Mouse (Mus musculus) left cerebral cortex, postnatal 25 days (tissue): Measurements from ENCODE around the gene Rdh1. TPM values are rescaled to one million over a fixed set of nuclear protein-coding genes. Genes with fewer than 3 reads are reported as not detected.
"Not testable (repeated sequence)": the region's sequence is repeated elsewhere in the genome, so short reads cannot be mapped to it uniquely, and the experiment has no call there.

Experiments used
- DNase-seq, 2 experiments: peaks; one replicate each; pipeline ENCODE4 v3.0.0; 2022; ENCODE audit warnings: low spot score in 2 of 2, mixed read lengths in 1 of 2
- intact Hi-C: fragments of 180-260 bp; cut with DNase I; formaldehyde crosslinking; loops from one replicate; pipeline ENCODE4 v1.15.1; 2025
- total RNA-seq, 2 experiments: library from RNA; stranded (reverse); gene quantifications; 2 replicates each; pipeline ENCODE4 v1.2.3; 2021

Rdh1 gene
- total RNA-seq, 2 experiments from 2014 or later, result 0.09 to 0.14 TPM

DNA sequence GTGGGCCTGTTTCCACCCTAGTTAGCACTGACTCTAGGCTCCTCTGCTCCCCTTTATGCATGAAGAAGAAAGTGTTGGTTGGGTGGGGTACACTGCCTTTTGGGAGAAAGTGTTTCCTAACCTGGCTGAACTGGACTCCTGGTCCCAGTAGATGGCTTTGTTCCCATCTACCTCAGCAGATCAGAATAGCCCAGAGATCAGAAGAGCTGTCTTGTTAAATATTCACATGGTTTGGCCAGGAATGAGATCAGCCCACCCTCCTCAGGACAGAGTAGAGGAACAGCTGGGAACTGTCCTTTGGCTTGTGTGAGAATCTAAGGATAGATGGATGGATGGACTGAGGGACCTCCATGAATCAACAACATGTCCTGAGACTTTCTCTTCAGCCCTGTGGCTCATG is 56.4 kb downstream of the Rdh1 start:
- no peak for DNase-seq
- intact Hi-C loops, result no loop called here

DNA sequence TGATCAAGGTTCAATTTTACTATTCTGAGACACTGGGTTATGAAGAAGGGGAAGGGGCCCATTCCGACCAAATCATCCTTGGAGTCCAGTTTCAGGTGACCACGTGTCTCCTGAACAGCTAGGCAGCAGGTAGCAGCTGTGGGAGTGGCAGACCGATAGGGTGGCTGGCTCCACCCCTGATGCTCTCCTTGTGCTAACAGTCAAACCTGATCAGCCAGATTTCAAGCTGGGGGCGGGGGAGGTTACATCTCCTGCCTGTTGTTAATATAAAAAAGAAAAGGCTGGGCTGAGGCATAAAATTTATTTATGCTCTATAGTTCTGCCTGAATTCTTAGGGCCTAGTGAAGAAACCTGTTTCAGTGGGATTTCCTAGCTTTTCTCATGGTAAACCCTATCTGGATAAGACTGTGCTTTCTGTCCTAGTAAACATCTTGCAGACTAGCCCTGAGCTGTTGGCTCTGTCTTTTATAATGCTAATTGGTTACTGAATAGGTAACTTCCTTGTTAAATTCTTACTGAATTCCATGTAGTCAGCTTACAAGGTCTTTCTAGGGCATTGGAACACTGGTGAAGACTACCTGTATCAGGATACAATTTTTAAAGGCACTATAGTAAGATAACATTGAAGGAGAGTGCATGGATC is 57.9 kb downstream of the Rdh1 start:
- intact Hi-C loops, DNase-seq: not testable (repeated sequence)

Other genes with a start within 250 kb of the Rdh1 start
- gene Ndufa4l2, start 244.8 kb upstream of the Rdh1 start, total RNA-seq, result 1 to 10 TPM; 2.9 to 6.7 TPM
- 10 to 100 TPM; 25.7 to 29.9 TPM for gene Shmt2, start 237.3 kb upstream of the Rdh1 start, total RNA-seq
- 1 to 10 TPM; 5.5 to 6.9 TPM for gene Nxph4, start 225.2 kb upstream of the Rdh1 start, total RNA-seq
- 100 to 1,000 TPM; 277 to 285 TPM for gene Lrp1, start 138.6 kb upstream of the Rdh1 start, total RNA-seq
- gene Stat6, start 116.7 kb upstream of the Rdh1 start, total RNA-seq, result 10 to 100 TPM in 1 of 2 experiments, 1 to 10 TPM in 1; 8.8 to 10.2 TPM
- 1 to 10 TPM; 3.6 to 3.9 TPM for gene Nemp1, start 92.8 kb upstream of the Rdh1 start, total RNA-seq
- 10 to 100 TPM; 40.2 to 43.9 TPM for gene Nab2, start 91.2 kb upstream of the Rdh1 start, total RNA-seq
- 1 to 10 TPM in 1 of 2 experiments, under 1 TPM in 1; 0.39 to 1.1 TPM for gene Myo1a, start 54.6 kb upstream of the Rdh1 start, total RNA-seq
- gene Tac2, start 35.2 kb upstream of the Rdh1 start, total RNA-seq, result 10 to 100 TPM; 18.3 to 18.5 TPM
- gene Zbtb39, start 20.2 kb upstream of the Rdh1 start, total RNA-seq, result 1 to 10 TPM; 8.5 to 8.7 TPM
- gene Gpr182, start 8.0 kb upstream of the Rdh1 start, total RNA-seq, result 1 to 10 TPM; 1.5 to 1.9 TPM
- not detected for gene Rdh16f1, start 66 bp downstream of the Rdh1 start, total RNA-seq
- gene Rdh9, start 16.7 kb downstream of the Rdh1 start, total RNA-seq, result under 1 TPM; 0.53 to 0.55 TPM
- under 1 TPM; 0.11 to 0.14 TPM for gene Rdh16, start 41.4 kb downstream of the Rdh1 start, total RNA-seq
- not detected for gene Rdh19, start 90.2 kb downstream of the Rdh1 start, total RNA-seq
- not detected for gene Rdh16f2, start 106.8 kb downstream of the Rdh1 start, total RNA-seq
- gene Rdh7, start 129.1 kb downstream of the Rdh1 start, total RNA-seq, result not detected
- not detected for gene Sdr9c7, start 138.8 kb downstream of the Rdh1 start, total RNA-seq
- not detected for gene Hsd17b6, start 247.9 kb downstream of the Rdh1 start, total RNA-seq